In genomic region chr7:133009676-133010075, GRCm38 (mm10) we compare ENCODE assay signal across 17 mouse cellular contexts.
DNase-seq lines count a peak whose midpoint lies in the region; ATAC-seq lines count a peak whose summit lies in the region.
"Had no signal": no experiment of that assay in that cellular context is flagged by ENCODE, and none has a peak within 500 bp of the region (broad histone marks: within the 10 kb centered on the region; RNA-seq: fewer than 3 reads in every experiment).

No protein-coding gene starts in this region.

- no peak overlapping the region for H3K9ac ChIP-seq in heart, embryonic 15.5 days
- H3K9ac ChIP-seq in kidney, embryonic 16.5 days (replicated peaks; ENCODE audit: low read length): no peak overlapping the region
- H3K9ac ChIP-seq in midbrain, embryonic 14.5 days (replicated peaks; ENCODE audit: low read length): no peak overlapping the region
- H3K9ac ChIP-seq: embryonic facial prominence, embryonic 12.5 days; heart, embryonic 12.5 days had no signal

- no peak overlapping the region for H3K4me2 ChIP-seq in heart, embryonic 15.5 days
- H3K4me2 ChIP-seq in kidney, embryonic 16.5 days (replicated peaks; ENCODE audit: low read depth, low read length): no peak overlapping the region
- H3K4me2 ChIP-seq in midbrain, embryonic 14.5 days (ENCODE audit: low read length): no peak overlapping the region
- H3K4me2 ChIP-seq: embryonic facial prominence, embryonic 12.5 days; heart, embryonic 12.5 days had no signal

- H3K27me3 ChIP-seq in heart, embryonic 15.5 days: no peaks in the 10 kb centered on the region
- H3K27me3 ChIP-seq in kidney, embryonic 16.5 days (ENCODE audit: insufficient read depth, low read length): no peaks in the 10 kb centered on the region
- no peaks in the 10 kb centered on the region for H3K27me3 ChIP-seq in midbrain, embryonic 14.5 days (ENCODE audit: control insufficient read depth, insufficient read depth, low read length)
- no peaks in the 10 kb centered on the region for H3K27me3 ChIP-seq in midbrain, embryonic 10.5 days (ENCODE audit: low read depth, poor library complexity, severe bottlenecking)
- H3K27me3 ChIP-seq: embryonic facial prominence, embryonic 12.5 days; heart, embryonic 12.5 days had no signal

- 75% methylated on average over 8 of the region's 8 CpGs for WGBS in heart, embryonic 15.5 days
- WGBS in kidney, embryonic 16.5 days: 78% methylated on average over 8 of the region's 8 CpGs
- WGBS in midbrain, embryonic 14.5 days: 90% methylated on average over 8 of the region's 8 CpGs
- 90% methylated on average over 8 of the region's 8 CpGs for WGBS in midbrain, embryonic 10.5 days

- no peak for ATAC-seq in heart, embryonic 15.5 days (replicated peaks; ENCODE audit: insufficient number of reproducible peaks, insufficient read depth, low FRiP score, low read depth)
- ATAC-seq in kidney, embryonic 16.5 days (ENCODE audit: low FRiP score, low TSS enrichment): no peak
- ATAC-seq in midbrain, embryonic 14.5 days (ENCODE audit: low FRiP score, low TSS enrichment): no peak
- ATAC-seq: activated CD4-positive, CD25-positive, alpha-beta regulatory T cell, adult 4 months; midbrain, embryonic 16.5 days had no signal

- peaks cover 5% of the 10 kb centered on the region; the same call in 1 of the 2 replicates for H3K36me3 ChIP-seq in heart, embryonic 15.5 days
- H3K36me3 ChIP-seq in kidney, embryonic 16.5 days (ENCODE audit: insufficient read depth, low read length): peaks cover 10% of the 10 kb centered on the region
- no peaks in the 10 kb centered on the region for H3K36me3 ChIP-seq in midbrain, embryonic 14.5 days (ENCODE audit: control insufficient read depth, insufficient read depth, low read length)
- H3K36me3 ChIP-seq in midbrain, embryonic 10.5 days: peaks cover 57% of the 10 kb centered on the region

- no peak for DNase-seq in heart, adult 18-20 months
- DNase-seq in kidney, adult 11 months: peak; percentile 57
- no peak for DNase-seq in midbrain, embryonic 14.5 days
- DNase-seq in midbrain, embryonic 10.5 days (ENCODE audit: low spot score): no peak
- no peak for DNase-seq in thymus, postnatal 4 days
- DNase-seq: adrenal gland, adult 8-10 months; cerebellum, adult 11-12 months; lung, postnatal 4 days; thymus, adult 18-20 months; thymus, postnatal 36 days had no signal

- peak overlapping the region; percentile 85; the same call in 1 of the 2 replicates for H3K27ac ChIP-seq in heart, embryonic 15.5 days
- H3K27ac ChIP-seq in kidney, embryonic 16.5 days (ENCODE audit: low read length): no peak overlapping the region
- H3K27ac ChIP-seq in midbrain, embryonic 14.5 days (replicated peaks; ENCODE audit: low read depth, low read length): peak overlapping the region; percentile 70; the same call in 1 of the 2 replicates
- no peak overlapping the region for H3K27ac ChIP-seq in midbrain, embryonic 10.5 days (replicated peaks)
- H3K27ac ChIP-seq: embryonic facial prominence, embryonic 12.5 days had no signal

- H3K4me1 ChIP-seq in heart, embryonic 15.5 days (replicated peaks): peaks cover 86% of the 10 kb centered on the region
- H3K4me1 ChIP-seq in kidney, embryonic 16.5 days (ENCODE audit: insufficient read depth, low read length): peaks cover 47% of the 10 kb centered on the region
- H3K4me1 ChIP-seq in midbrain, embryonic 14.5 days (ENCODE audit: control insufficient read depth, insufficient read depth, low read length): peaks cover 45% of the 10 kb centered on the region
- H3K4me1 ChIP-seq in midbrain, embryonic 10.5 days: peaks cover 62% of the 10 kb centered on the region

- H3K4me3 ChIP-seq in heart, embryonic 15.5 days: no peak overlapping the region
- no peak overlapping the region for H3K4me3 ChIP-seq in kidney, embryonic 16.5 days (ENCODE audit: low read length)
- H3K4me3 ChIP-seq in midbrain, embryonic 14.5 days (replicated peaks; ENCODE audit: low read depth, low read length): no peak overlapping the region
- H3K4me3 ChIP-seq in midbrain, embryonic 10.5 days: no peak overlapping the region
- H3K4me3 ChIP-seq: embryonic facial prominence, embryonic 12.5 days; heart, embryonic 12.5 days; myocyte had no signal

- H3K9me3 ChIP-seq in heart, embryonic 15.5 days (replicated peaks): no peaks in the 10 kb centered on the region
- H3K9me3 ChIP-seq in kidney, embryonic 16.5 days (ENCODE audit: low read length): no peaks in the 10 kb centered on the region
- H3K9me3 ChIP-seq in midbrain, embryonic 14.5 days (ENCODE audit: control insufficient read depth, low read length): no peaks in the 10 kb centered on the region
- H3K9me3 ChIP-seq in midbrain, embryonic 10.5 days (replicated peaks): no peaks in the 10 kb centered on the region
- H3K9me3 ChIP-seq: embryonic facial prominence, embryonic 12.5 days; heart, embryonic 12.5 days had no signal

Comparison
In these comparisons a context has a peak if more than half of its experiments do, and no peak if none do; other contexts are left out.
1. H3K27ac ChIP-seq: peak in heart, embryonic 15.5 days (single experiment) and midbrain, embryonic 14.5 days (single experiment); none in kidney, embryonic 16.5 days (single experiment) and midbrain, embryonic 10.5 days (single experiment).